Mouse (Mus musculus) fibroblast of lung, adult 2 months (primary cell): ENCODE data around the gene Dnajb12.

Experiments
- DNase-seq: peaks from one replicate; pipeline ENCODE4 v3.0.0-alpha.2; 2011; ENCODE audit warnings: low read depth

Gene Dnajb12

DNA sequence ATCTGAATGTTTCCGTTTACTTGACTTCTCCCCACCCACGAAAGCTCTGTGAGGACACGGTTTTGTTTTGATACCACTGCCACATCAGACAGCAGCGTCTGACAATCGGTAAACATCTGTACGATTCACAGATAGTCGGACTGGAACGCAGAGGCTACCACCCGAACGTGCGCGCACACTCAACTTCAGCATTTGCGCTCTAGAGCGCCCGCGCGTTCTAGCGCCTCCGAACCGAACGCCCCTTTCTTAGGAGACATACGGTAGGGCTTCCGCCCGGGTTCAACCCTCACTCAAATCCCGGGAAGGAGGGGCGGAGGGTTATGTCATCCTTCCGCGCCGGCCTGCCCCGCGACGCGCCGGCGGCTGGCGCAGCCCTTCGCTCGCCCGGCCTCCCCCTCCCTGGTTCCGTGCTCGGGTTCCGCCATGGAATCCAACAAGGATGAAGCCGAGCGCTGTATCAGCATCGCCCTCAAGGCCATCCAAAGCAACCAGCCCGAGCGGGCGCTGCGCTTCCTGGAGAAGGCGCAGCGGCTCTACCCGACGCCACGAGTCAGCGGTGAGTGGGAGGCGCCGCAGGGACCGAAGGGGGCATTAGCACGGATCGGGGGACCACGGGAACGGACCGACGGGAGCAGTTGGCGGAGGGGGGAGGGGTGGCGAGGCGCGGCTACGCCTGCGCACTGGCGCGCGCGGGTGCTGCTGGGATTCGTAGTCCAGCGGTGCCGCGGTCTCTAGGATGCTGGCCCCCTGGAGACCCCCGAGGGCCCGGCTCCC lies at the start of gene Dnajb12:
Dnajb12 (plus strand) TSS at position 302 of the 774 bp plus-strand sequence.
- no peak for DNase-seq

DNA sequence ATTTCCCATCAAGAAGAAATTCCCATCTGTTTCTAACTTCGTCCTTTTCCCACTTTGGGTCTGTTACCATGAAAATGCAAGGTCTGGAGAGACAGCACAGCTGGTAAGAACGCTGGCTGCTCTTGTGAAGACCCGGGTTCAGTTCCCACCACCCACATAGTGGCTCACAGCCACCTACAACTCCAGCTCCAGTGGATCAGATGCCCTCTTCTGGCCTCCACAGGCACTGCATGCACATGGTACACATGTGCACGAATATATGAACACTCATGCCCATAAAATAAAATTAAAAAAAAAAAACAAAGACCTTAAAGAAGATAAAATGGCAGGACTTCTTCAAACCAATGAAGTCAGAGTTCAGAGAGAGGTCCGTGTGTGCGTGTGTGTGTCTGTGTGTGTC lies 49.5 kb upstream of the Dnajb12 start:
- DNase-seq = no peak

GRCm38 (mm10) chr10:59831950-59832349 lies 47.4 kb upstream of the Dnajb12 start:
- DNase-seq = no peak

GRCm38 (mm10) chr10:59835301-59836155 lies 43.8 kb upstream of the Dnajb12 start:
- no peak for DNase-seq

DNA sequence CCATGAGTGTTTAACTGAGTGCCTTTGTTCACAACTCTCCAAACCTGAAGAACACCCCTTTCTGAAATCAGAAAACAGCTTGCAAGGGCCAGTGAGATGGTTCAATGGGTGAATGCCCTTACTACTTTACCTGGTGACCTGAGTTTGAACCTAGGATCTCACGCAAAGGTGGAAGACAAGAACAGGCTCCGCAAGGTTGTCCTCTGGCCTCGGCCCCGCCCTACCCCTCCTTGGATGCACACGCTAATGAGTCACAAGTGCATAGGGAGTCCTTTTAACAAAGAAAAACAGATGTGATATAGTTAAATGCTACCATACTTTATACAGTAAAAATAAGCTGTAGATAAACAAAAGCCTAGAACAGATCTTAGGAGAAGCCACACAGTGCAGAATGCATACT lies 41.9 kb upstream of the Dnajb12 start:
- DNase-seq = no peak

GRCm38 (mm10) chr10:59841434-59841833 lies 37.9 kb upstream of the Dnajb12 start:
- no peak for DNase-seq

DNA sequence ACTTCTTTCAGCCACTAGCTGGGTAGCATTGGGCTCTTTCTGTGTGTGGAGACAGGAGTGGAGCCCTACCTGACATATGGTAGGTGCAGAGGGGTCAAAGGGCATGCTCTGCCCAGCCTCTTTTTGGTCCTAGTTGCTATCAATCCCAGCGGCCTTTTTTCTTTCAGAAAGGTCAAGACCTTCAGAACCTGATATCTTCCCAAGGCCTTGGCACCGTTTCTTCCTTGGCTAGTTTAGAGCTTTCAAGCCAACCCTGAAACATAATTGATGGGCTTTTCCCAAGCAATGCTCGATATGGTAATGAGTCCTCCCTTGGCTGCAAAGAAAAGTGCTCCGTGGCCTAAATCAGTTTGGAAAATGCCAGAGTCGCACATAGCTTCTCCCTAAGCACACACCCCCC lies 36.2 kb upstream of the Dnajb12 start:
- DNase-seq = no peak

GRCm38 (mm10) chr10:59844686-59845085 lies 34.7 kb upstream of the Dnajb12 start:
- DNase-seq = no peak

DNA sequence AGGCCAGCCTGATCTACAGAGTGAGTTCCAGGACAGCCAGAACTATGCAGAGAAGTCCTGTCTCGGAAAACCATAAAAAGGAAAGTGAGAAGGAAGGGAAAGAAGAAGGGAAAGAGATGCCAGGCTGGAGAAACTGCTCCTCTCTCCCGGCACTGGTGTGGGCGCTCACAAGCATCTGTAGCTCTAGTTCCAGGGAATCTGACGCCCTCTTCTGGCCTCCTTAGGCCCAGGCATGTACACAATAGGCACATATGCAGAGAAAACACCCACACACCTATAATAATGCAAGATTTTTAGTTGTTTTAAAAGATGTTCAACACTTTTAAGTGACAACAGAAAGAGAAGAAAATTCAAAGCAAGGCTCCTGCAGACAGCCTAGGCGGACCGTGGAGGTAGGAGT lies 32.9 kb upstream of the Dnajb12 start:
- no peak for DNase-seq

DNA sequence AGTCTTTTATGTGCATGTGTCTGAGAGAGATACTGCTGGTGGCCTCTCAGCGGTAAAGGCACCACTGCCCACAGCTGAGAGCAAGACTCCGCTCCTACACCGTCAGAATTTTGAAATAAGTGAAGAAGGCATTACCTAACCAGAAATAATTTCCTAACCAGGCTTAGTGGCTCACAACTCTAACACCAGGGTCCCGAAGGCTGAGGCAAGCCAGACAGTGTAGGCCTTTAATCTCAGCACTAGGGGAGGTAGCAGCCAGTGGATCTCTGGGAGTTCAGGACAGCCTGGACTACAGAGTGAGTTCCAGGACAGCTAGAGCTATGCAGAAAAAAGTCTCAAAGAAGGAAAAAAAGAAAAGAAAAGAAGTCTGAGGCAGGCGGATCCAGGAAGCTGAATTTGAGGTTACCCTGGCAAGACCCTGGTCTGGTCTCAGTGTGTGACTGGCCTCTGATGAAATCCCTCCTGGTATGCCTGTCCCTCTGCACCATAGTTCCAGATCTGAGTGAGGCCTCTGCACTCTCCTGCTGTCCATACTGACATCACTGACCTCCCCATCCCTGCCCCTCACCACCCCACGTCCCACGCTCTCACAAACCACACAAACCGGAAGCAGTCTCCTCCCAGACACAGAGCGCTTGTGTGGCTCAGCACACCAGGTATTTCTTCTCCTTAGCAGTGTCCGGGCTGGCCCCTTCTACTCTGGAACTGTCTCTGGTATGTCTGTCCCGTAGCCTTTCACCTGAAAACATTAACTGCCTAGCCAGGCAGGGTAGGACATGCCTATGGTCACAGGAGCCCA lies 31.1 kb upstream of the Dnajb12 start:
- no peak for DNase-seq

GRCm38 (mm10) chr10:59848953-59849352 lies 30.4 kb upstream of the Dnajb12 start:
- DNase-seq = no peak

DNA sequence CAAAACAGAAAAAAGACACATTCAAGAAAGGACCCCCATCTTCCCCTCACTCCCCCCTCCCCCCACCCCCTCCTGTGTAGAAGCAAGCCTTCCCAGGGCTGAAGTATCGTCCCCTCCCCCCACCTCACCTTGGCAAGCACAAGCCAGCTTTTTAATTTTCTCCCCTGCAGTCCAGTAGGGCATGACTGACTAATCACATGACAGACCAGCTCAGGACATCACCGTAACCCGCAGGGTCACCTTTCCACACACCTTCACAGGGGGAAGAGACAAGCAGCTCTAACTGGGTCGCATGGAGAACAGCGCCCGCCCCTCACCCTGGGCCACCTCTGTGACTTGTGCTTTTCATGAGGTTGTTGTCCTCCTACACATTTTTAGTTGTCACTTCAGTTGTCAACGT lies 30.0 kb upstream of the Dnajb12 start:
- DNase-seq = no peak

GRCm38 (mm10) chr10:59857157-59857556 lies 22.2 kb upstream of the Dnajb12 start:
- no peak for DNase-seq

GRCm38 (mm10) chr10:59860684-59861083 lies 18.7 kb upstream of the Dnajb12 start:
- DNase-seq = no peak

DNA sequence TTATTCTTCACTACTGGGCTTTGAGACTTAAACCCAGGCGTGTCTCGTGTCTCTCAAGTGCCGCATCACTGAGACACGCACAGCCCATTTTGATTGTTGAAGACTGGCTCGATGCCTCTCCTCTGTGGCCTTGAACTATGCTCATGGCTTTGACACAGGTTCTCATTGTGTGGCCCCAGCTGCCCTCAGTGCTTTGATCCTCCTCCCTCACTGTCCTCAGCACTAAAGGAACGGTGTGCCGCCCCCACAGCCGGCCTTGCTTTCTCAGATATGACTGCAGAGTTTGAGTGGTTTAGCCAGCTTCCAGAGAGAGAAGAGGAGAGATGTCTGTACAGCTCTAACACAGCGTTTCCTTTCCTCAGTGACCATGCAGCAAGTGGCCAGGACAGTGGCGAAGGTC lies 18.2 kb upstream of the Dnajb12 start:
- no peak for DNase-seq

DNA sequence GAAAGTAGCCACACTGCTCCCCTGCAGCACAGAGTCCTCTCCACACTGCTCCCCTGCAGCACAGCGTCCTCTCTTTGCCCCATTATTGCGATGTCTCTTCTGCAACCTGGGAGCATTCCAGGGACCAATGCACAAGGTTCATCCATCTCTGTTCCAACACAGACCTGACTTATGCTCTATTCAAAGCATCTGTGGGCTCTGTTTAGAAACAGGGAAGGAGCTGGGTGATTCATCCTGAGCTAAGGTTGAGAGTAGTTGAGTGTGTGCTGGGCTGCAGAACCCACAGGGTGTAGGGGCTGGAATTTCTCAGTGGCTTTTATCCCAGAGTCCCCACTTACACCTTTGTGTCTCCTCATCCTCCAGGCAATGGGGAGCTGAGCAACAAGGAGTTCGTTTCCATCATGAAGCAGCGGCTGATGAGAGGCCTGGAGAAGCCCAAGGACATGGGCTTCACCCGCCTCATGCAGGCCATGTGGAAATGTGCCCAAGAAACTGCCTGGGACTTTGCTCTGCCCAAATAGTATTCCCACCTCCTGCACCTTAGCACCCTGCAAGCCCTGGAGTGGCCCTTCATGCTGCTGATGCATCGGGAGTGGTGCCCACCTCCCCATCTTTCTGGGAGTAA lies 16.4 kb upstream of the Dnajb12 start:
- DNase-seq = no peak

- DNase-seq = no peak
These were observed 15.7 kb upstream of the Dnajb12 start for GRCm38 (mm10) chr10:59863620-59864019.

- no peak for DNase-seq
These were observed 15.0 kb upstream of the Dnajb12 start for GRCm38 (mm10) chr10:59864232-59864875.

DNA sequence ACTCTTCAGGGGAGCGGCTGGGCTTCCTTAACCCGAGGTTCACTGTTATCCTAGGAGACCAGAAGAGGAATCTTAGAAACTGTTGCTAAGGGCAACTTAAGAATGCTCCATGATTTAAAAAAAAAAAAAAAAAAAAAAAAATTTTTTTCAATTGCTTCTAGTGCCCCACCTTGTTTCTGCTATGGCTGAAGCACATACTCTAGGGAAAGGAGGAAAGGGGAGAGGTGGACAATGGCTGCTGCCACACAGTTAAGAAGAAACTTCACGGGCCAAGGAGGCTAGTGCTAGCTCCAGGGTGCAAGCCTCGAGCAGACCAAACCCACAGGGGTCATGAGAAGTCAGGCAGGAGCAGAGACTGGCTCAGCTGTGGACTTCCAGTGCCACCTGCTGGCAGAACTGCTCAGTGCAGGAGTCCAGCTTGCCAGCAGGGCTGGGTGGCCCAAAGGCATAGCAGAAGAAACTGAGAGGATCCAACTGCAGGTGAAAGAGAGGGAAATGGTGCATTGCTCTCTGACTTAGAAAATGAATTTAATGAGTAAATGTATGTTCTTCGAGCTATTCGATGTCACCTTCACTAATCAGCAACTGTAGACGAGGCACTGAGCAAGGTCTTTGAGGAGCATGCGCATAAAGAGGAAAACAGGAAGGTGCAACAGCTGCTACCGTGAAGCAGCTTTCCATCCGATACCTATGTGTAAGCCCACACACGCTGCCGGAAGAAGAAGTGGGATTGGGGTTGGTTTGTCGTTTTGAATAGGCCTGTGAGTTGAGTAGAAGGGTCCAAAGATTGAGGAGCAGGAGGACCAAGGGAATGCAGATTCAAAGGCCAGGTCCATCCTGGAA lies 14.3 kb upstream of the Dnajb12 start:
- DNase-seq = peak; percentile 62

DNA sequence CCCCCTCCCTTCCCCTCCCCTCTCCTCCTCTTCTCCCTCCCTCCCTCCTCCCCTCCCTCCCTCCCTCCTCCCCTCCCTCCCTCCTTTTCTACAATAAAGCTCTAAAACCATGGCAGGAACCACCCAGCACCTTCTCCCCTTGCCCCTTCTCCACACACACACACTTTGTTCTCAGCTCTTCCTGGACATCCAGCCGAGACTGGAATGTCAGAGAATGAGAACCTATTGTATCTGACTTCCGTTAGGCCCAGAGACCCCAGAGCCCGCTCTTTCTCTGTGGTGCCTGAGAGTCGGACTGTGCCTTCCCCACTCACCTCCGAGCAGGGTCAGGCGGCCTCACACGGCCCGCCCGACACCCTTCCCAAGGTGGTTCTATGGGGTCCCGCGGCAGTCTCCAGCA lies 11.1 kb upstream of the Dnajb12 start:
- DNase-seq = no peak

DNA sequence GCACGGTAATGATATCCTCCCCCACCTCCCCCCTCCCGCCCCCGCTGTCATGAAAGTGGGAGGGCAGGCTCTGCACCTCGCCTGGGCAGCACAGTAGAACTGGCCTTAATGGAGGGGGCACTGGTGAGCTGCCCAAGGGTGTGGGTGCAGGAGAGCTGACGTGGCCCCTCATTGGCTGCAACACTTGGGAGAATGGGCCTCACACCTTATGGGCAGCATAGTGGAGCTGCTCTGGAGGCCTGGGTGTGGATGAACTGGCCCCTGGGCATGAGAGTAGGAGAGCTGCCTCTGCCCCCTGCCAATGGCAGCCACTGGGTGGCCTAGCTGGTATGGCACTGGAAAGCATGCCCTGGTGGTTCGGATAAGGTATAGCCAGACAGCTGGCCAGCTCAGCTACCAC lies 9.3 kb upstream of the Dnajb12 start:
- no peak for DNase-seq
